Mouse (Mus musculus): Measurements from ENCODE around the gene Zfp300.

The Zfp300 gene

GRCm38 (mm10) chrX:21088983-21089866 is at the start of gene Zfp300:
Zfp300 (minus strand) TSS chrX:21089527.
- DNase-seq = peak; percentile 79

- no peak for DNase-seq
These were observed 26.2 kb upstream of the Zfp300 start, which contains the start of gene Ssxa1 for GRCm38 (mm10) chrX:21115520-21115919. Ssxa1 (plus strand) TSS chrX:21115820.

DNA sequence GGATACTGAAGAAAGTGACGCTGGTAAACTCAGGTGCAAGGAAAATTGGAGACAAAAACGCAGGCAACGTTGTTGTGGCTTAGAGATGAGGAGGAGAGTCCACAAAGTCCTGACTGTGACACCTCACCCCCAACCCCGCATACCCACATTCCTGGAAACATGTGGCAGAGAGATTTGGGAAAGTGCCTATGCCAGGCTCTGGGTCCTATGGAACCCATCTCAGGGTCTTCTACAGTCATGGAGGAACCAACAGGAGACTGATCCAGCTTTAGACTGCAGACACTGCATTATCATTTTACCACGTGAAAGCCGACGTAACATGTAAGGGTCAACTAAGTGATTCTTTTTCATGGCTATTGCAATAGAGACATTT is 526 bp upstream of the Zfp300 start:
- no peak for DNase-seq

DNA sequence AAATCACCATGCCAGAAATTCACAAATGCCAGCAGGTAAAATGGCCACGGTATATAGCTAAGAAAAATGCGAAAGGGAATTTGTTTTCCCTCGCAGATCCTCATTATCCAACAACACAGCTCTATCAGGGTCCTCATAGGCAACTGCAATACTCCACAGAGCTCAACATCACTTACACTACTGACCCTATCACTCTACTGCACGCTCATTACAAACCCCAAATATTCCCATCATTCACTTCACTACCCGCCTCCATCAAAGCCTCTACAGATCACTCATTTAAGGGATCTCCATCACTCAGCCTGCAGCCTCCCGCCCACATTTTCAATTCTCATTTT is 713 bp downstream of the Zfp300 start:
- DNase-seq = no peak

DNA sequence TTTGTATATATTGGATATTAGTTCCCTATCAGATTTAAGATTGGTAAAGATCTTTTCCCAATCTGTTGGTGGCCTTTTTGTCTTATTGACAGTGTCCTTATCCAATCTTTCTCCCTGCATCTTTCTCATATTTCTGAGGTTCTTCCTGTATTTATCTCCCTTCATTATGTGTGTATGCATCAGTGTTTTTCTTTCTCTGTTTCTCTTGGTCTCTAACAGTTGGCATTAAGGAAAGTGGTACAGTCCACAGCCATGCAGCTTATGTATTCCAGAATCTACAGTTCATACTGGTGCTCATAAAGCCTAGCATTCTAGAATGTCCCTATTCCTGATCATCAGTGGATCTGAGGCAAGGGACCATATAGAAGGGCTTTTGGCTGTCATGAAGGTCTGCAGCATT is 21.2 kb downstream of the Zfp300 start, which contains the start of gene Spaca5:
Spaca5 (plus strand) TSS at position 301 of the 400 bp plus-strand sequence.
- DNase-seq = no peak

GRCm38 (mm10) chrX:21062544-21062890 is 26.8 kb downstream of the Zfp300 start:
- DNase-seq = no peak

DNA sequence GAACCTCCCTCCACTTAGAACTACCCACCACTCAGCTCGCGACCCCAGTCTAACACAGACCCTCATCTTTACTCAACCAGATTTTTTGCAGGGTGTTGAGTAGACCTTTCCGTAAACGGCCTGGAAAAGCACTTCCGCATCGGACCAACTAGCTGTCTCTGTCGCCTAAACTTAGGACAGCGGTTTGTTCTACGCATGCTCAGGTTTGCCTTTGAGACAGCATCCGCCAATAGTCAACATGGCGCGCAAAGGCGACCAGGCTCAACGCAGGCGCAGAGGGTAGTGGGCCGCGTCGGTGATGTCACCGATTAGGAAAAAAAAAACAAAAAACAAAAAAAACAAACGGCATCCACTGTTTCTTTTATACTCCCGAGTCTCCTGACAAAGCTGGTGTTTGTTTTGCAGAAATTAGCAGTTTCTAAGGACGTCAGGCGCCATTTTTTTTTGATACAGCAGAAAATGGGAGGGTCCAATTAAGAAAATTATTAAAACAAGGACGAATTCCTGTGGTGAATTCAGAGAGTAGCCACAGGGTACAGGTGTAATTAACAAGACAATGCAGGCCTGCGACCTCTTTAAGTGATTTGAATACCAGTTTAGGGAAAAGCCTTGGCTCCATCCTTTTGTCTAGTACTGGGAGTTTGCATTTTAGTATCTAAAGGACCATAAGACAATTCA is 27.3 kb downstream of the Zfp300 start, which contains the start of gene Zfp182:
Zfp182 (minus strand) TSS at position 451 of the 678 bp plus-strand sequence.
- peak; percentile 88 for DNase-seq

- DNase-seq = no peak
These were observed 27.9 kb downstream of the Zfp300 start for GRCm38 (mm10) chrX:21061460-21061859.

Measured in embryo, embryonic 11 days (tissue).